Mouse (Mus musculus) ovary, postnatal 36 days (tissue): ENCODE data around the gene Ppm1g.
A peak's percentile ranks its signal among the peaks of the same experiment; 100 is the strongest.
"Not testable (repeated sequence)": the region's sequence is repeated elsewhere in the genome, so short reads cannot be mapped to it uniquely, and the experiment has no call there.

Experiments used
- DNase-seq: peaks from one replicate; pipeline ENCODE4 v3.0.0; 2022; ENCODE audit warnings: low spot score, mixed read lengths

The Ppm1g gene

GRCm38 (mm10) chr5:31219474-31219873 lies 1.0 kb downstream of the Ppm1g start:
- DNase-seq: no peak

GRCm38 (mm10) chr5:31219070-31219469 lies 1.4 kb downstream of the Ppm1g start:
- DNase-seq: no peak

- DNase-seq: no peak
Measured at GRCm38 (mm10) chr5:31218294-31218693, 2.2 kb downstream of the Ppm1g start.

- DNase-seq: not testable (repeated sequence)
Measured at GRCm38 (mm10) chr5:31216554-31216953, 3.9 kb downstream of the Ppm1g start.

GRCm38 (mm10) chr5:31204421-31204820 lies 16.1 kb downstream of the Ppm1g start:
- DNase-seq: no peak

GRCm38 (mm10) chr5:31203866-31204265 lies 16.6 kb downstream of the Ppm1g start:
- no peak for DNase-seq

- no peak for DNase-seq
Measured at GRCm38 (mm10) chr5:31202933-31203332, 17.6 kb downstream of the Ppm1g start.

GRCm38 (mm10) chr5:31201742-31202590 lies 18.5 kb downstream of the Ppm1g start, which contains the start of gene Zfp513:
Gene Zfp513, minus strand, starts transcription at chr5:31202303.
- peak; percentile 92 for DNase-seq

- no peak for DNase-seq
Measured at GRCm38 (mm10) chr5:31201042-31201741, 19.3 kb downstream of the Ppm1g start.

GRCm38 (mm10) chr5:31200327-31200768 lies 20.1 kb downstream of the Ppm1g start:
- peak; percentile 36 for DNase-seq

GRCm38 (mm10) chr5:31199893-31200292 lies 20.6 kb downstream of the Ppm1g start:
- DNase-seq: no peak

GRCm38 (mm10) chr5:31199321-31199892 lies 21.1 kb downstream of the Ppm1g start:
- no peak for DNase-seq

GRCm38 (mm10) chr5:31198616-31199320 lies 21.7 kb downstream of the Ppm1g start:
- no peak for DNase-seq

- no peak for DNase-seq
Measured at GRCm38 (mm10) chr5:31198170-31198569, 22.3 kb downstream of the Ppm1g start.

- no peak for DNase-seq
Measured at GRCm38 (mm10) chr5:31197072-31197471, 23.4 kb downstream of the Ppm1g start.

- no peak for DNase-seq
Measured at GRCm38 (mm10) chr5:31196207-31196606, 24.3 kb downstream of the Ppm1g start.

GRCm38 (mm10) chr5:31195671-31196070 lies 24.8 kb downstream of the Ppm1g start:
- no peak for DNase-seq

GRCm38 (mm10) chr5:31194486-31195485 lies 25.7 kb downstream of the Ppm1g start:
- DNase-seq: no peak

- no peak for DNase-seq
Measured at GRCm38 (mm10) chr5:31193631-31194281, 26.7 kb downstream of the Ppm1g start.

GRCm38 (mm10) chr5:31192939-31193630 lies 27.4 kb downstream of the Ppm1g start, which contains the start of the genes Snx17 and Eif2b4:
Gene Snx17, plus strand, starts transcription at chr5:31193227.
Gene Eif2b4, minus strand, starts transcription at chr5:31193430.
- DNase-seq: peak; percentile 99
